Mouse (Mus musculus): ENCODE measurements around the gene Mark1.

DNA sequence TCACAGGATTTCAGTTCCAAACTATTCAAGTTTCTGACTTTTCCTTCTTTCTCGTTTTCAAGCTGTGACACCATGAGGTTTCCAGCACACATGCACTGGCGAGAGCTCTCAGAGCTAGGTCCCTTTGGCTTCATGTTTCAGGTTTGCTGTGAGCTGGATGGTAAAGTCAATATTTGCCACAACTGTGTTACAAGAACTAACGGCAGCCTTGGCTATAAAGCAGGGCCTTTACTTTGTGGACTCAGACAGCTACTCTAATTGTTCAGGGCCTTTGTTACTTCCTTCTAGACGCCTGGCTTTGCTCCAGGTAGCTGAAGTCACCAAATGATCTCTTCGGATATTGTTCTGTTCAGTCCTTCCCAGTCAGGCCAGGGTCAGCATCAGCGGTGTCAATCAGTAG is 63.9 kb downstream of the Mark1 start:
- TF ChIP-seq CTCF (IDR thresholded peaks at IDR 0.05; ENCODE audit: borderline replicate concordance, insufficient read depth, low read length) (no peak), POLR2A (IDR thresholded peaks at IDR 0.05; ENCODE audit: low read depth, low read length) (no peak)

All from embryonic fibroblast, embryonic 13.5 days (primary cell).